Mouse (Mus musculus) spleen, adult 2 months (tissue): ENCODE data around the gene Flt4.

ENCODE experiments used
- CTCF ChIP-seq: fragments of 200-500 bp; IDR thresholded peaks from 2 replicates; pipeline ENCODE4 v1.5.1; 2011; ENCODE audit warnings: mild to moderate bottlenecking, inconsistent platforms; ENCODE audit not compliant: insufficient read depth, insufficient read length, insufficient replicate concordance; ENCODE audit errors: extremely low read depth
- POLR2A ChIP-seq: fragments of 200-500 bp; IDR thresholded peaks from 2 replicates; pipeline ENCODE4 v1.6.1; 2011; ENCODE audit warnings: low read depth, low read length, inconsistent platforms

DNA sequence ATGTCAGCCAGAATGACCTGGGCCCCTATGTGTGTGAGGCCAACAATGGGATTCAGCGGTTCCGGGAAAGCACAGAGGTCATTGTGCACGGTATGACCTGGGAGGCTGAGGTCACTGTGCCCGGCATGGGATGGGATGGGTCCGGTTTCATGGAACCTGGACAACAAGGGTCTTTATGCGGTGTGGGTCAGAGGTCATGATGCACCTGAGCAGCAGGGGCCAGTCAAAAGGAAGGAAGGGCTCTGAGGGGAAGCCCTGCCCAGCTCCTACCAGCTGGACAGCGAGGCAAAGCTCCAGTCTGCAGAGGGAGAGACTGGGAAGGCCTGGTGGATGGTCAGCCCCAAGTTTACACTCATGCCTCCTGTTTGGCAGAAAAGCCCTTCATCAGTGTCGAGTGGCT is 17.7 kb downstream of the Flt4 start:
- no peak for TF ChIP-seq POLR2A
- no peak for TF ChIP-seq CTCF
